Mouse (Mus musculus): ENCODE measurements around the gene Klk8.

- TF ChIP-seq POLR2A (IDR thresholded peaks at IDR 0.05; ENCODE audit: borderline replicate concordance, insufficient read depth, low read length) (no peak), CTCF (IDR thresholded peaks at IDR 0.05; ENCODE audit: borderline replicate concordance, insufficient read depth, low read depth, low read length) (no peak)
Observed at GRCm38 (mm10) chr7:43829006-43829405, 31.6 kb downstream of the Klk8 start.
